Mouse (Mus musculus): ENCODE measurements at regions not wholly inside any gene's neighbourhood (a gene's known extent, or its start where the extent isn't known, plus 50 kb on each side); places are given as distances from the start of the nearest gene placed in this dataset.

GRCm38 (mm10) chr10:61034056-61034455 is 55.1 kb upstream of the Pcbd1 start:
- DNase-seq (ENCODE audit: low spot score in 2 of 2) = no peak

- DNase-seq (ENCODE audit: low spot score in 2 of 2) = no peak
Measured at GRCm38 (mm10) chr10:61028598-61028997, 60.5 kb upstream of the Pcbd1 start.

- no peak for DNase-seq (ENCODE audit: low spot score in 2 of 2)
Measured at GRCm38 (mm10) chr10:61027215-61027614, 61.9 kb upstream of the Pcbd1 start.

GRCm38 (mm10) chr10:61025061-61025460 is 64.1 kb upstream of the Pcbd1 start:
- no peak for DNase-seq (ENCODE audit: low spot score in 2 of 2)

- no peak for DNase-seq (ENCODE audit: low spot score in 2 of 2)
Measured at GRCm38 (mm10) chr10:61024166-61024565, 65.0 kb upstream of the Pcbd1 start.

- DNase-seq (ENCODE audit: low spot score in 2 of 2) = no peak
Measured at GRCm38 (mm10) chr10:61023431-61023830, 65.7 kb upstream of the Pcbd1 start.

GRCm38 (mm10) chr10:61019566-61019965 is 69.6 kb upstream of the Pcbd1 start:
- peak; percentile 53 to 67 for DNase-seq (ENCODE audit: low spot score in 2 of 2)

GRCm38 (mm10) chr10:61012199-61012695 is 76.9 kb upstream of the Pcbd1 start:
- DNase-seq (ENCODE audit: low spot score in 2 of 2) = no peak

- no peak for DNase-seq (ENCODE audit: low spot score in 2 of 2)
Measured at GRCm38 (mm10) chr10:61010697-61011096, 78.4 kb upstream of the Pcbd1 start.

GRCm38 (mm10) chr10:61007403-61007802 is 81.7 kb upstream of the Pcbd1 start:
- no peak for DNase-seq (ENCODE audit: low spot score in 2 of 2)

GRCm38 (mm10) chr10:61001745-61002160 is 87.4 kb upstream of the Pcbd1 start:
- peak in 1 of 2 experiments; percentile 24 for DNase-seq (ENCODE audit: low spot score in 2 of 2)

- no peak for DNase-seq (ENCODE audit: low spot score in 2 of 2)
Measured at GRCm38 (mm10) chr10:60997393-60997792, 91.7 kb upstream of the Pcbd1 start.

- peak; percentile 45 to 55 for DNase-seq (ENCODE audit: low spot score in 2 of 2)
Measured at GRCm38 (mm10) chr10:60995908-60996640, 93.1 kb upstream of the Pcbd1 start.

- DNase-seq (ENCODE audit: low spot score in 2 of 2) = no peak
Measured at GRCm38 (mm10) chr10:60985109-60985576, 104.0 kb upstream of the Pcbd1 start.

GRCm38 (mm10) chr10:60981770-60982169 is 107.4 kb upstream of the Pcbd1 start:
- no peak for DNase-seq (ENCODE audit: low spot score in 2 of 2)

- no peak for DNase-seq (ENCODE audit: low spot score in 2 of 2)
Measured at GRCm38 (mm10) chr10:60973615-60974014, 115.5 kb upstream of the Pcbd1 start.

GRCm38 (mm10) chr10:60964843-60965242 is 124.3 kb upstream of the Pcbd1 start:
- no peak for DNase-seq (ENCODE audit: low spot score in 2 of 2)

GRCm38 (mm10) chr10:60957820-60958233 is 126.4 kb upstream of the Unc5b start:
- DNase-seq (ENCODE audit: low spot score in 2 of 2) = no peak

GRCm38 (mm10) chr10:60955467-60955866 is 124.1 kb upstream of the Unc5b start:
- DNase-seq (ENCODE audit: low spot score in 2 of 2) = no peak

- DNase-seq (ENCODE audit: low spot score in 2 of 2) = no peak
Measured at GRCm38 (mm10) chr10:60952495-60952894, 121.1 kb upstream of the Unc5b start.

- DNase-seq (ENCODE audit: low spot score in 2 of 2) = no peak
Measured at GRCm38 (mm10) chr10:60948983-60949677, 117.7 kb upstream of the Unc5b start.

- DNase-seq (ENCODE audit: low spot score in 2 of 2) = no peak
Measured at GRCm38 (mm10) chr10:60943074-60943473, 111.7 kb upstream of the Unc5b start.

GRCm38 (mm10) chr10:60938749-60939148 is 107.4 kb upstream of the Unc5b start:
- no peak for DNase-seq (ENCODE audit: low spot score in 2 of 2)
